Mouse (Mus musculus) olfactory bulb, adult 2 months (tissue): ENCODE data around the gene Ubr2.

ENCODE experiments used
- CTCF ChIP-seq: fragments of 200-500 bp; IDR thresholded peaks from 2 replicates; pipeline ENCODE4 v1.5.1; 2012; ENCODE audit warnings: low read depth, mild to moderate bottlenecking, low read length, moderate library complexity; ENCODE audit not compliant: insufficient read depth
- POLR2A ChIP-seq: fragments of 200-500 bp; IDR thresholded peaks from 2 replicates; pipeline ENCODE4 v1.6.1; 2012; ENCODE audit warnings: mild to moderate bottlenecking, low read depth, low read length, moderate library complexity; ENCODE audit not compliant: insufficient read depth

- TF ChIP-seq POLR2A (no peak), CTCF (no peak)
Observed at GRCm38 (mm10) chr17:46900941-46901340, 109.4 kb downstream of the Ubr2 start.
